Mouse (Mus musculus) erythroblast, embryonic 14.5 days (primary cell): ENCODE measurements at regions not wholly inside any gene's neighbourhood (a gene's known extent, or its start where the extent isn't known, plus 50 kb on each side); places are given as distances from the start of the nearest gene placed in this dataset.

Experiments used
- GATA1 ChIP-seq: IDR thresholded peaks from 2 replicates; pipeline ENCODE4 v1.6.1; 2012; ENCODE audit warnings: low read length, inconsistent platforms, mixed read lengths
- TAL1 ChIP-seq: IDR thresholded peaks from 3 replicates; pipeline ENCODE4 v1.6.1; 2012; ENCODE audit warnings: low read length, inconsistent platforms, mixed read lengths

DNA sequence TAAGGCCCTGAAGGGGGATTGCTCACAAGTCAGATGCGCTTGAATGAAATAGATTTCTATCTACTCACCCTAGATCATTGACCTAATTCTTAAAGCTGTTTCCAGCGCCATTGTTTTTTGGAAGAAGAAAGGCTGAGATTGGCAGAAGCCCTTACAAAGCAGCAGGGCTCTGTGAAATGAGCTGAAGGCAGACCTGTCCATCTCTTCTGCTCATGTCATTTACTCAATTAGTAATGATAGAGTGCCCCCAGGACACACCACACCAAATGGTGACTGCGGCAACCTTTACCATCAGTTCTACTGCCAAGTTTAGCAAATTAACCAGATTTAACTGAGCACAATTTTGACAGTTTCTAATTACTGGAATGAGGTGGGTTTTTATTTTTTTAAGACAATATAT is 1067.5 kb downstream of the Ttll7 start:
- TF ChIP-seq GATA1 (no peak), TAL1 (no peak)
